Mouse (Mus musculus) cerebellum, postnatal 14 days (tissue): ENCODE data around the gene Magea6.
"Not testable (repeated sequence)": the region's sequence is repeated elsewhere in the genome, so short reads cannot be mapped to it uniquely, and the experiment has no call there.

ENCODE experiments used
- DNase-seq, 2 experiments: peaks; one replicate each; pipeline ENCODE4 v3.0.0; 2021; ENCODE audit warnings: mixed read lengths in 2 of 2

Magea6 gene

GRCm38 (mm10) chrX:154935887-154936286, at the start of gene Magea6:
Magea6 (minus strand) TSS chrX:154935987.
- not testable (repeated sequence) for DNase-seq

DNA sequence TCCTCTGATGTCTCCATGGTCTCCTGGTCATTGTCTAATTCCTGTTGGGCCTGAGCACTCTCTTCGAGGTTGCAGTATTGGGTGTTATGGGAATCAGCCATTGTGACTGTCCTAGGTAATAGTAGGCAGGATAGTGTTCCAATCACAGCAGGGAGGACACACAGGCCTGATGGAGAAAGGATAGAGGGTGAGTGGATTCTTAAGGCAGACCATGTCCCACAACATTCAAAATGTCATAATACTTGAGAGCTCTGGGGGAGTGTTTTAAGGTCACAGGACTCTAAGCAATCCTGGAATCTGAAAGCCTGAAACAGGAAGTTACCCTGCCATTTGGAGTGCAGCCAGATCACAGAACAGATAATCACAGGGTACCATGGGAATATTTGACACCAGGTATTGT, 13.6 kb upstream of the Magea6 start, which contains the start of gene Magea3:
Magea3 (minus strand) TSS at position 101 of the 400 bp plus-strand sequence.
- not testable (repeated sequence) for DNase-seq

DNA sequence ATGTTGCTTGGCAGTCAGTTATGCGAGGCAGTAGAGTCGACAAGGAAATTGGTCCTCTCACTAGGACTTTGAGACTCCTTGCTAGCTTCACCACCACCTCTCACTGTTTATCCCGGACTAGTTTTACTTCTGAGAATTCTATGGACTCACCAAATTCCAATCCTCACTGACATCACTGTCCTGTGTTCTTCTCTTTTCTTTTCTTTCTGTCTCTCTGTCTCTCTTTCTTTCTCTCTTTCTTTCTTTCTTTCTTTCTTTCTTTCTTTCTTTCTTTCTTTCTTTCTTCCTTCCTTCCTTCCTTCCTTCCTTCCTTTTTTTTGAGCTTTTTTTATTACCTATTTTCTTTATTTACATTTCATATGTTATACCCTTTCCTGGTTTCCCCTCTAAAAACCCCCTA, 45.6 kb downstream of the Magea6 start, which contains the start of gene Cldn34b1:
Cldn34b1 (minus strand) TSS at position 101 of the 400 bp plus-strand sequence.
- DNase-seq: not testable (repeated sequence)
